Mouse (Mus musculus) kidney, embryonic 14.5 days (tissue): Measurements from ENCODE around the gene Mapk12. TPM values are rescaled to one million over a fixed set of nuclear protein-coding genes. Genes with fewer than 3 reads are reported as not detected.

Source experiments
- ATAC-seq: fragments of 200-750 bp; cut with Nextera tagmentation; 2 replicates; pipeline ENCODE4 v1.8.0; 2017; ENCODE audit warnings: moderate number of reproducible peaks, mild to moderate bottlenecking, moderate TSS enrichment, moderate library complexity; ENCODE audit not compliant: low FRiP score, low TSS enrichment
- H3K27ac ChIP-seq: fragments of 300-500 bp; sonication (generic); 2 replicates; pipeline ENCODE4 v1.5.1; 2014; ENCODE audit warnings: low read depth, mild to moderate bottlenecking, low read length, moderate library complexity, mixed read lengths
- H3K27me3 ChIP-seq: fragments of 300-500 bp; sonication (generic); 2 replicates; pipeline ENCODE4 v1.6.1; 2014; ENCODE audit warnings: mild to moderate bottlenecking, low read length; ENCODE audit not compliant: control insufficient read depth, insufficient read depth
- H3K36me3 ChIP-seq: fragments of 300-500 bp; sonication (generic); 2 replicates; pipeline ENCODE4 v1.6.1; 2014; ENCODE audit warnings: low read length, mixed read lengths; ENCODE audit not compliant: control insufficient read depth, insufficient read depth
- H3K4me1 ChIP-seq: fragments of 300-500 bp; sonication (generic); 2 replicates; pipeline ENCODE4 v1.6.1; 2014; ENCODE audit warnings: low read length, mixed read lengths; ENCODE audit not compliant: control insufficient read depth, insufficient read depth
- H3K4me2 ChIP-seq: fragments of 300-500 bp; sonication (generic); replicated peaks from 2 replicates; pipeline ENCODE4 v1.6.1; 2014; ENCODE audit warnings: low read depth, mild to moderate bottlenecking, low read length
- H3K4me3 ChIP-seq: fragments of 300-500 bp; sonication (generic); 2 replicates; pipeline ENCODE4 v1.5.1; 2014; ENCODE audit warnings: mild to moderate bottlenecking, low read length
- H3K9ac ChIP-seq: fragments of 300-500 bp; sonication (generic); 2 replicates; pipeline ENCODE4 v1.6.1; 2014; ENCODE audit warnings: low read depth, mild to moderate bottlenecking, low read length, moderate library complexity
- H3K9me3 ChIP-seq: fragments of 300-500 bp; sonication (generic); 2 replicates; pipeline ENCODE4 v1.6.1; 2016; ENCODE audit warnings: low read length; ENCODE audit not compliant: control insufficient read depth
- WGBS: fragments of 180-500 bp; shearing (Covaris S2); extraction: QIAGEN DNeasy Blood & Tissue Kit; methylation state at CpG from one replicate; pipeline ENCODE4 v1.1.7; 2014; 5-methylcytosine and 5-hydroxymethylcytosine counted together
- polyA plus RNA-seq: library from polyadenylated mRNA; unstranded; fragments of >200 nt; fragmentation: Nextera tagmentation; extraction: Ambion mirVana; gene quantifications from 2 replicates; pipeline ENCODE4 v1.2.1, GENCODE M21; 2014

Gene Mapk12
- polyA plus RNA-seq, 1 experiment from 2014 or later: 20.8 TPM

DNA sequence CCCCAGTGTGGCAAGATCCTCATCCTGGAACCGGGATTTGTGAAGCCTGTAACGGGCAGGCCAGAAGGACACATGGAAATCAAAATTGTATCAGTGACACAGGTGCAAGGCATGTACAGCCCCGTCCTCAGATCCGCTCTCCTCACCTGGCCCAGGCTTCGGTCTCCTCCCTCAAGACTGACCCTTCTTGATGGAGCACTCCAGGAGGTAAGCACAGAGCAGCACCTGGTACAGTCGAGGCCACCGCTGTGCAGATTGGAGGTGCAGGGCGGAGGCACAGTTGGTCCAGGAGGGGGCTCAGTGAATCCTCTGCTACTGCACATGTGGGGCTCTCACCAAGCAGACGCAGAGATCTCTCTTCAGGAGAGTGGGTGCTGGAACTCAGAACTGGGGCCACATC, 15.2 kb downstream of the Mapk12 start:
- 92% methylated on average over 9 of the region's 9 CpGs for WGBS
- H3K4me1 ChIP-seq: peaks cover 30% of the 10 kb centered on the region; the same call in 1 of the 2 replicates
- no peak overlapping the region for H3K4me3 ChIP-seq
- H3K9me3 ChIP-seq: no peaks in the 10 kb centered on the region
- H3K4me2 ChIP-seq: no peak overlapping the region
- no peak overlapping the region for H3K9ac ChIP-seq
- H3K27ac ChIP-seq: no peak overlapping the region
- H3K27me3 ChIP-seq: no peaks in the 10 kb centered on the region
- no peak for ATAC-seq
- 0 out of 2 replicates have a peak, but pooled peaks cover under 1% of the 10 kb centered on the region for H3K36me3 ChIP-seq

DNA sequence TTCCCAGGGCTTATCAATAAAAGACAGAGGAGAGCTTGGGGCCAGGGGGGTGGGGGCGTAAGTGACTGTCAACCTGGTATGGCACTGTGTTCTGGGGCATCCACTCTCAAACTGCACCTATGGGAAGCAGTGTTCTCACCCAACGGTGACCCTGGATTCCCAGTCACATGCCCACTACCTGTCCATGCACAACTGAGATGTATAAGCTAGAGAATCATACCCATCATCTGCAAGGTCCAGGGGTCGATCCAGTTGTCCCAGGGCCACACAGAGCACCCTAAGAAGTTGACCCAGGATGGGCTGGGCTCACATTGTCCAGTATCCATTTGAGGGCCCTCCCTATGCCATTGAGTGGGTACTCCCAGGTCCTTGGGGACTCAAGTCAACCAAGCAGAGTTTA, 16.2 kb downstream of the Mapk12 start:
- H3K4me1 ChIP-seq: peaks cover 31% of the 10 kb centered on the region; the same call in 1 of the 2 replicates
- H3K27ac ChIP-seq: no peak overlapping the region
- no peak overlapping the region for H3K4me3 ChIP-seq
- peak overlapping the region; percentile 84; the same call in 1 of the 2 replicates for H3K9ac ChIP-seq
- H3K4me2 ChIP-seq: no peak overlapping the region
- 99% methylated on average over 3 of the region's 3 CpGs for WGBS
- no peaks in the 10 kb centered on the region for H3K9me3 ChIP-seq
- H3K36me3 ChIP-seq: 0 out of 2 replicates have a peak, but pooled peaks cover 5% of the 10 kb centered on the region
- no peak for ATAC-seq
- H3K27me3 ChIP-seq: no peaks in the 10 kb centered on the region

GRCm38 (mm10) chr15:89123595-89123994, 16.9 kb downstream of the Mapk12 start:
- peaks cover 31% of the 10 kb centered on the region; the same call in 1 of the 2 replicates for H3K4me1 ChIP-seq
- peak overlapping the region; percentile 65; the same call in 1 of the 2 replicates for H3K27ac ChIP-seq
- H3K4me2 ChIP-seq: peak overlapping the region; percentile 80
- H3K27me3 ChIP-seq: no peaks in the 10 kb centered on the region
- peak; percentile 5; the same call in 1 of the 2 replicates for ATAC-seq
- H3K9me3 ChIP-seq: no peaks in the 10 kb centered on the region
- H3K36me3 ChIP-seq: peaks cover 9% of the 10 kb centered on the region; the same call in 1 of the 2 replicates
- H3K4me3 ChIP-seq: peak overlapping the region; percentile 85
- 22% methylated on average over 11 of the region's 11 CpGs for WGBS
- peak overlapping the region; percentile 84 for H3K9ac ChIP-seq

DNA sequence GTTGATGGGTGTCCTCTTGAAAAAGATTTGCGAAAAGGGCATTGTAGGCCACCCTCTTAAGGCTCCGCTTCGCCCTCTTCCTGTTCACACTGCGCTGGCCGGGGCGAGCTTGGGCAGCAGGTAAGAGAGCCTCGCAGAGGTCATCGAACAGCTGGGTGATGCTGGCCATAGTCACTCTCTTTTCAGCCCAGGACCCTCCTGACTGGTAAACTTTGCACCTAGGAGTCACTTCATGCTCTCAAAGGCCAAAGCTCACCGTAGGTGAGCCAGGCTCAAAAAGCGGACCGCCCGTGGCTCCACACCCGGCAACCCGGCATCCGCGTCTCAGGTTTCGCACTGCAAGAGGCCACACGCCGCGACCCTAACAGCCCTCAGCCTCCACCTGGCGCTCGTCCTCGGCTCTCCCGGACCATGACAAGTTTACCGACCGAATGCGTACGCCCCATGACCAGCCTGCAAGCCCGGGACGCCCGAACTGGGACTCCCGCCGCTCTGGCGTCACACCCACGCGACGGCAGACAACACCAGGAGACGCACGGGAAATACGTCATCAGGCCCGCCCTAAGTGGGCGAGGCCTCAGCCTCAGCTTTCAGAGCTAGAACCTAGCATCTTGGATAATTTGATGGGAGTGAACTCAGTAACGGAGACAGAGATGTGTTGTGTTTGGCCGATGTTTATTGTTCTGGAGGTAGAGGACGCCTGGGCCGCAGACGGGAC, 17.7 kb downstream of the Mapk12 start, which contains the start of gene Tubgcp6:
Gene Tubgcp6 (minus strand): TSS at position 464 of the 718 bp plus-strand sequence.
- Histone ChIP-seq H3K4me3 (peak within 1 kb of the TSS; percentile 85), H3K36me3 (peaks cover 17% of the 10 kb centered on the region; the same call in 1 of the 2 replicates), H3K27ac (peak within 1 kb of the TSS; percentile 65; the same call in 1 of the 2 replicates), H3K27me3 (no peaks in the 10 kb centered on the region), H3K9ac (peak within 1 kb of the TSS; percentile 84), H3K9me3 (no peaks in the 10 kb centered on the region), H3K4me1 (peaks cover 27% of the 10 kb centered on the region; the same call in 1 of the 2 replicates), H3K4me2 (peak within 1 kb of the TSS; percentile 80)
- WGBS: under 1% methylated on average over 47 of the region's 47 CpGs
- ATAC-seq: peak; percentile 84

- H3K27ac ChIP-seq: no peak overlapping the region
- no peaks in the 10 kb centered on the region for H3K9me3 ChIP-seq
- H3K36me3 ChIP-seq: peaks cover 46% of the 10 kb centered on the region
- H3K9ac ChIP-seq: no peak overlapping the region
- H3K4me1 ChIP-seq: peaks cover 15% of the 10 kb centered on the region; the same call in 1 of the 2 replicates
- no peak for ATAC-seq
- H3K4me2 ChIP-seq: no peak overlapping the region
- no peak overlapping the region for H3K4me3 ChIP-seq
- no peaks in the 10 kb centered on the region for H3K27me3 ChIP-seq
Measured at GRCm38 (mm10) chr15:89118007-89118406, 22.5 kb downstream of the Mapk12 start.

DNA sequence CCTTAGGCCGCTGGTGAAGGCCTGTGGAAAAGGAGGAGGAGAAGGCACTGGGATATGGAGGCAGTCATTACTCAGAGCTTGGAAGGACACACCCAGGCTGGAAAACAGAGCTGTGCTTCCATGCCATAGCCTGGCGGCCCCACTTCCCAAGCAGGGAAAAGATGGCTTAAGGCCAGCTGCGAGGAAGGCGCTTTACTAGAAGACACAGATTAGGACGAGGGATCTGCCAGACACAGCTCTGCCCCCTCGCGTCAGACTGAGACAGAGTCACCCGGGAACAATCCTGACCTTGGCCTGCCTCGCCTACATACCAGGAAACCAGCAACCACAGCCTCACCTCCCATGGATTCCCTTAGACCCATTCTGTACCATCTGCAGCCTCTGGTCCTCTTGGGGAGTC, 30.4 kb downstream of the Mapk12 start:
- no peak overlapping the region for H3K9ac ChIP-seq
- no peak overlapping the region for H3K27ac ChIP-seq
- no peak for ATAC-seq
- H3K9me3 ChIP-seq: no peaks in the 10 kb centered on the region
- H3K4me3 ChIP-seq: no peak overlapping the region
- H3K27me3 ChIP-seq: no peaks in the 10 kb centered on the region
- no peaks in the 10 kb centered on the region for H3K4me1 ChIP-seq
- WGBS: 83% methylated on average over 9 of the region's 9 CpGs
- H3K4me2 ChIP-seq: no peak overlapping the region
- peaks cover 78% of the 10 kb centered on the region for H3K36me3 ChIP-seq

- Histone ChIP-seq H3K36me3 (peaks cover 89% of the 10 kb centered on the region), H3K4me3 (no peak overlapping the region), H3K4me1 (no peaks in the 10 kb centered on the region), H3K27ac (no peak overlapping the region), H3K4me2 (no peak overlapping the region), H3K27me3 (no peaks in the 10 kb centered on the region), H3K9me3 (no peaks in the 10 kb centered on the region), H3K9ac (no peak overlapping the region)
- no peak for ATAC-seq
- WGBS: 96% methylated on average over 1 of the region's 1 CpGs
Measured at GRCm38 (mm10) chr15:89106976-89107375, 33.5 kb downstream of the Mapk12 start.

DNA sequence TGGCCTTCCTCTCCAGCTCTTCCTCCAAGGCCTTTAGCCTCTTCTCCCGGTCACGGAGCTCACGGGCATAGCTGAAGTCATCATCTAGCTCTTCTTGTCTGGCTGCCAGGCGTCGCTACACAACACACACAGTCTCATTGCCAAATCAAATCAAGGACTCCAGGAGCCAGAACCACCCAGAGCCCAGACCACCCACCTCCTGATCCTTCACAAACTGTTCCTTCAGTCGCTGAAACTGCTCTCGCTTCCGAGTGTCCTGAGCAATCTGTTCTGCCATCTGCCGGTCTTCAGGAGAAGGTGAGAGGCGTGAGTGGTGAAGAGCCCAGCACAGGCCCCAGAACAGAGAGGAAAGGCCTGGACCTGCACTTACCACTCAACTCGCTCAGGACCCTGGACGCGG, 34.4 kb downstream of the Mapk12 start:
- H3K9ac ChIP-seq: no peak overlapping the region
- H3K4me2 ChIP-seq: no peak overlapping the region
- no peak for ATAC-seq
- no peak overlapping the region for H3K27ac ChIP-seq
- H3K27me3 ChIP-seq: no peaks in the 10 kb centered on the region
- H3K4me1 ChIP-seq: no peaks in the 10 kb centered on the region
- no peaks in the 10 kb centered on the region for H3K9me3 ChIP-seq
- WGBS: 91% methylated on average over 13 of the region's 13 CpGs
- H3K36me3 ChIP-seq: peaks cover 90% of the 10 kb centered on the region
- H3K4me3 ChIP-seq: no peak overlapping the region

DNA sequence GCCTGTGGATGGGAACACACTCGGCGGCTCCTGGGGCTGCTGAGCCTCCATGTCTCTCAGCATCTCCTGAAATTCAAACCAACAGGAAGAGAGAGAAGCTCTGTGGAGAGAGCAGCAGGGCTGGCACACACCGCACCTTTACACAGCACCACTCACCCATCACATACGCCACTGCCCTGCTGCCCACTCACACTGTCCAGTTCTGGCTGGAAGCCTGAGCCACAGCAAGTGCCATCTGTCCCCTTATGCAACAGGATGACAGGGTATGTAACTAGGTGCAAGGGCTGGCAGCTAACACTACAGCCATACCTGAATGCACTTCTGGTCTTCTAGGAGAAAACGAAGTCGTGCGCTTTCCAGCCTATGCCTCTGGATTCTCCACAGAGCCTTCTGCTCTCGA, 36.1 kb downstream of the Mapk12 start:
- H3K36me3 ChIP-seq: peaks cover 97% of the 10 kb centered on the region

More for the DNA sequence above, 36.1 kb downstream of the Mapk12 start:
- Histone ChIP-seq H3K4me3 (no peak overlapping the region), H3K27ac (no peak overlapping the region), H3K9ac (no peak overlapping the region), H3K4me2 (no peak overlapping the region), H3K27me3 (no peaks in the 10 kb centered on the region), H3K4me1 (no peaks in the 10 kb centered on the region), H3K9me3 (no peaks in the 10 kb centered on the region)
- no peak for ATAC-seq
- WGBS: 94% methylated on average over 8 of the region's 8 CpGs
